Mouse (Mus musculus): ENCODE measurements around the gene Ccdc85c. TPM values are rescaled to one million over a fixed set of nuclear protein-coding genes. Genes with fewer than 3 reads are reported as not detected.
A peak's percentile ranks its signal among the peaks of the same experiment; 100 is the strongest.

Ccdc85c gene
- polyA plus RNA-seq, 1 experiment from 2014 or later: 7.5 TPM

- Histone ChIP-seq H3K4me2 (ENCODE audit: low read length) (peak overlapping the region; percentile 61), H3K27me3 (replicated peaks; ENCODE audit: control insufficient read depth, insufficient read depth, low read length) (no peaks in the 10 kb centered on the region), H3K27ac (ENCODE audit: low read depth, low read length) (peak overlapping the region; percentile 92; the same call in 1 of the 2 replicates), H3K9ac (ENCODE audit: low read depth, low read length) (peak overlapping the region; percentile 91), H3K9me3 (ENCODE audit: control insufficient read depth, low read length) (no peaks in the 10 kb centered on the region), H3K4me3 (ENCODE audit: low read length) (peak overlapping the region; percentile 90), H3K36me3 (ENCODE audit: control insufficient read depth, insufficient read depth, low read length) (no peaks in the 10 kb centered on the region), H3K4me1 (ENCODE audit: control insufficient read depth, insufficient read depth, low read depth, low read length) (peaks cover 62% of the 10 kb centered on the region)
- no peak for ATAC-seq
- 5% methylated on average over 21 of the region's 21 CpGs for WGBS
Measured at GRCm38 (mm10) chr12:108273466-108274312, 1.5 kb downstream of the Ccdc85c start.

- peak overlapping the region; percentile 61 for H3K4me2 ChIP-seq (ENCODE audit: low read length)
- no peaks in the 10 kb centered on the region for H3K36me3 ChIP-seq (ENCODE audit: control insufficient read depth, insufficient read depth, low read length)
- no peaks in the 10 kb centered on the region for H3K9me3 ChIP-seq (ENCODE audit: control insufficient read depth, low read length)
- no peak for ATAC-seq
- WGBS: 43% methylated on average over 7 of the region's 7 CpGs
- H3K9ac ChIP-seq (ENCODE audit: low read depth, low read length): peak overlapping the region; percentile 91
- H3K27me3 ChIP-seq (replicated peaks; ENCODE audit: control insufficient read depth, insufficient read depth, low read length): no peaks in the 10 kb centered on the region
- peaks cover 52% of the 10 kb centered on the region for H3K4me1 ChIP-seq (ENCODE audit: control insufficient read depth, insufficient read depth, low read depth, low read length)
- H3K4me3 ChIP-seq (ENCODE audit: low read length): peak overlapping the region; percentile 90
- H3K27ac ChIP-seq (ENCODE audit: low read depth, low read length): no peak overlapping the region
Measured at GRCm38 (mm10) chr12:108272143-108272635, 3.0 kb downstream of the Ccdc85c start.

DNA sequence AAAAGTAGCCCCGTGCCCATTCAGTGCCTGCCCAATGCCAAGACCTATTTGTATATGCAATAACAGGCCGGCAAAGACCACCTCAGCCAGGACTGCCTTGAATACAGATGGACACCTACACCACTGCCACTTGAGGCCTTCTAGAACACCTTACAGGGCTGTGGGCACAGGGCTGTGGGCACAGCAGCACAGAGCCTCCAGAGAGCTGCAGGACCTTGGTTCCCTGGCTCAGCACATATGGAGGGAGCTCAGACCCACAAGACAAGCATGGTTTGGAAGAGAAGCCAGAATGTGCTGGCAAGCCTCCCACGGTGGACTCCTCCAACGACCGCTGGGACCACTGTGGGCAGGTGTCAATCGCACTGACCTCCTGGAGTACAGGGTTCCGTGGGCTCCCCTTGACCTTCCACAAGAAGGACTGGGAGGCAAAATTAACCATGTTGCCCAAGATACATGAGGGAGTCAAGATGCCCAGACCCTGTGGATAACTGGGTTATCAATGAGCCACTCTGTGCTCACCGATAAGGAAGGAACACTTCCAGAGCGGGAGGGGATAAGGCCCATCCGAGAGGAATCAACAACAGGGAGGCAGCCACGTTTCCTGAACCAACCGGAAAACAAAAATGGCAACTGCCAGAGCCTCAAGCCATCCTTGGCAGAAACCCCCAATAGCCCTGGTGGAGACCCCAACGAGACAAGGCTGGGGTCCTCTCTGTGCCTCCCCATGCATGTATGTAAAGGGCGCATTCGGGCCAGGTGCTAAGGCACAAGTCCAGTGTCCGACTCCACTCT is 3.7 kb downstream of the Ccdc85c start:
- H3K4me2 ChIP-seq (ENCODE audit: low read length): peak overlapping the region; percentile 61
- H3K27me3 ChIP-seq (replicated peaks; ENCODE audit: control insufficient read depth, insufficient read depth, low read length): no peaks in the 10 kb centered on the region
- no peaks in the 10 kb centered on the region for H3K9me3 ChIP-seq (ENCODE audit: control insufficient read depth, low read length)
- H3K4me3 ChIP-seq (ENCODE audit: low read length): peak overlapping the region; percentile 90
- peaks cover 56% of the 10 kb centered on the region for H3K4me1 ChIP-seq (ENCODE audit: control insufficient read depth, insufficient read depth, low read depth, low read length)
- ATAC-seq: no peak
- H3K27ac ChIP-seq (ENCODE audit: low read depth, low read length): no peak overlapping the region
- no peaks in the 10 kb centered on the region for H3K36me3 ChIP-seq (ENCODE audit: control insufficient read depth, insufficient read depth, low read length)
- peak overlapping the region; percentile 47 for H3K9ac ChIP-seq (ENCODE audit: low read depth, low read length)
- WGBS: 52% methylated on average over 16 of the region's 16 CpGs

GRCm38 (mm10) chr12:108270240-108270919 is 4.8 kb downstream of the Ccdc85c start:
- peak overlapping the region; percentile 33; the same call in 1 of the 2 replicates for H3K9ac ChIP-seq (ENCODE audit: low read depth, low read length)
- peak overlapping the region; percentile 28 for H3K4me2 ChIP-seq (ENCODE audit: low read length)
- H3K4me1 ChIP-seq (ENCODE audit: control insufficient read depth, insufficient read depth, low read depth, low read length): peaks cover 68% of the 10 kb centered on the region
- no peaks in the 10 kb centered on the region for H3K9me3 ChIP-seq (ENCODE audit: control insufficient read depth, low read length)
- no peaks in the 10 kb centered on the region for H3K27me3 ChIP-seq (replicated peaks; ENCODE audit: control insufficient read depth, insufficient read depth, low read length)
- H3K27ac ChIP-seq (ENCODE audit: low read depth, low read length): no peak overlapping the region
- no peaks in the 10 kb centered on the region for H3K36me3 ChIP-seq (ENCODE audit: control insufficient read depth, insufficient read depth, low read length)
- WGBS: 47% methylated on average over 13 of the region's 13 CpGs
- no peak for ATAC-seq
- no peak overlapping the region for H3K4me3 ChIP-seq (ENCODE audit: low read length)

DNA sequence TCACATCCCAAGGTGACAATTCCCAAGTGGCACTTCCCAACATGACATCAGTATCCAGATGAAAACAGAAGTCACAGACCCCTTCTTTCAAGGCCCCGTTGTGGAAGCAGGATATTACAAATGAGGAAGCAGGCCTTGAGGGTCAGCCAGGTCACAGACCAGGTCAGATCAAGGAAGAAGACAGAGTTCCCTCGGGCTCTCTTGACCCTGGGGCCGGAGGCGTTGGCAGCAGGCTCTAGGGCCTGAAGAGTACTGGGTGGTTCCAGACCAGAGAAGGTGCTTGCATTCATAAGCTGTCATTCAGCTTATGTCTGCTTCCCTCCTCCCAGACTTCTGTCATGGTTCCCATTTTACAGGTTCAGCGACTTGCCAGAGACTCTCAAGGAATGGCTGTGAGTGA is 5.5 kb downstream of the Ccdc85c start:
- 75% methylated on average over 5 of the region's 5 CpGs for WGBS
- H3K36me3 ChIP-seq (ENCODE audit: control insufficient read depth, insufficient read depth, low read length): no peaks in the 10 kb centered on the region
- no peak overlapping the region for H3K4me2 ChIP-seq (ENCODE audit: low read length)
- H3K9me3 ChIP-seq (ENCODE audit: control insufficient read depth, low read length): no peaks in the 10 kb centered on the region
- H3K27ac ChIP-seq (ENCODE audit: low read depth, low read length): no peak overlapping the region
- peaks cover 74% of the 10 kb centered on the region for H3K4me1 ChIP-seq (ENCODE audit: control insufficient read depth, insufficient read depth, low read depth, low read length)
- no peak for ATAC-seq
- H3K4me3 ChIP-seq (ENCODE audit: low read length): no peak overlapping the region
- no peak overlapping the region for H3K9ac ChIP-seq (ENCODE audit: low read depth, low read length)
- H3K27me3 ChIP-seq (replicated peaks; ENCODE audit: control insufficient read depth, insufficient read depth, low read length): no peaks in the 10 kb centered on the region

DNA sequence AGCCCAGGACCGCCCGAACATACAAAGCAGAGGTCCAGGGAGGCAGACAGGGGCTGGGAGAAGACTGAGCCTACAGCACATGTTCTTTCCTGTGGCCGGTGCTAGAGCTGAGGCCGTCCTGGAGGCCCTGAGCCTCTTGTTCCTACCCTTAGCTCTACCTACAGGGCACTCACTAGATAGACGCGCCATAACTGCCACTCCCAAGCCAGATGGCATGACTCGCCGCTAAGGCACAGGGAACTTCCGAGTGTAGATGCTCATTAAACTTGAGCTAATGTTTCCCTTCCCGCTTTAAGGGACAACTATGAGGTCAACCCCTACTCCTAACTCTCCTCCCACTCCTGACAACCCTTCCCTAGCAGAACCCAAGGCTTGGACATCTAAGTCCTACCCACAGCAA is 6.3 kb downstream of the Ccdc85c start:
- 85% methylated on average over 10 of the region's 10 CpGs for WGBS
- Histone ChIP-seq H3K4me3 (ENCODE audit: low read length) (no peak overlapping the region), H3K9me3 (ENCODE audit: control insufficient read depth, low read length) (no peaks in the 10 kb centered on the region), H3K9ac (ENCODE audit: low read depth, low read length) (no peak overlapping the region), H3K4me1 (ENCODE audit: control insufficient read depth, insufficient read depth, low read depth, low read length) (peaks cover 82% of the 10 kb centered on the region), H3K4me2 (ENCODE audit: low read length) (no peak overlapping the region), H3K27me3 (replicated peaks; ENCODE audit: control insufficient read depth, insufficient read depth, low read length) (no peaks in the 10 kb centered on the region), H3K36me3 (ENCODE audit: control insufficient read depth, insufficient read depth, low read length) (no peaks in the 10 kb centered on the region), H3K27ac (ENCODE audit: low read depth, low read length) (no peak overlapping the region)
- ATAC-seq: no peak

GRCm38 (mm10) chr12:108267653-108268052 is 7.6 kb downstream of the Ccdc85c start:
- no peak overlapping the region for H3K4me2 ChIP-seq (ENCODE audit: low read length)
- WGBS: 86% methylated on average over 7 of the region's 7 CpGs
- H3K36me3 ChIP-seq (ENCODE audit: control insufficient read depth, insufficient read depth, low read length): no peaks in the 10 kb centered on the region
- no peak overlapping the region; the same call in 1 of the 2 replicates for H3K27ac ChIP-seq (ENCODE audit: low read depth, low read length)
- no peaks in the 10 kb centered on the region for H3K9me3 ChIP-seq (ENCODE audit: control insufficient read depth, low read length)
- H3K4me1 ChIP-seq (ENCODE audit: control insufficient read depth, insufficient read depth, low read depth, low read length): peaks cover 82% of the 10 kb centered on the region
- H3K4me3 ChIP-seq (ENCODE audit: low read length): no peak overlapping the region
- no peak overlapping the region for H3K9ac ChIP-seq (ENCODE audit: low read depth, low read length)
- no peak for ATAC-seq
- H3K27me3 ChIP-seq (replicated peaks; ENCODE audit: control insufficient read depth, insufficient read depth, low read length): no peaks in the 10 kb centered on the region

- Histone ChIP-seq H3K27ac (ENCODE audit: low read depth, low read length) (peak overlapping the region; percentile 61), H3K9ac (ENCODE audit: low read depth, low read length) (peak overlapping the region; percentile 60), H3K4me3 (ENCODE audit: low read length) (peak overlapping the region; percentile 23; the same call in 1 of the 2 replicates), H3K27me3 (replicated peaks; ENCODE audit: control insufficient read depth, insufficient read depth, low read length) (no peaks in the 10 kb centered on the region), H3K36me3 (ENCODE audit: control insufficient read depth, insufficient read depth, low read length) (no peaks in the 10 kb centered on the region), H3K9me3 (ENCODE audit: control insufficient read depth, low read length) (no peaks in the 10 kb centered on the region), H3K4me2 (ENCODE audit: low read length) (peak overlapping the region; percentile 49), H3K4me1 (ENCODE audit: control insufficient read depth, insufficient read depth, low read depth, low read length) (peaks cover 69% of the 10 kb centered on the region)
- ATAC-seq: peak; percentile 61
- WGBS: 12% methylated on average over 27 of the region's 27 CpGs
Measured at GRCm38 (mm10) chr12:108265831-108266619, 9.2 kb downstream of the Ccdc85c start.
